Mouse (Mus musculus): ENCODE measurements at regions not wholly inside any gene's neighbourhood (a gene's known extent, or its start where the extent isn't known, plus 50 kb on each side); places are given as distances from the start of the nearest gene placed in this dataset.

- TF ChIP-seq CTCF (conservative IDR thresholded peaks at IDR 0.05 in 1 of 2, IDR thresholded peaks at IDR 0.05 in 1 of 2; ENCODE audit: low read depth in 2 of 2, low read length in 2 of 2) (no peak), MAFK (IDR thresholded peaks at IDR 0.05; ENCODE audit: insufficient replicate concordance, low read length) (no peak), POLR2A (IDR thresholded peaks at IDR 0.05; ENCODE audit: low read depth, low read length) (no peak), EP300 (IDR thresholded peaks at IDR 0.05; ENCODE audit: low read length) (no peak), CHD2 (IDR thresholded peaks at IDR 0.05; ENCODE audit: low read length) (no peak)
Measured at GRCm38 (mm10) chr13:28513336-28513735, 256.0 kb downstream of the Gm11361 start.

All from CH12.LX (cell line).